Mouse (Mus musculus): ENCODE measurements at regions not wholly inside any gene's neighbourhood (a gene's known extent, or its start where the extent isn't known, plus 50 kb on each side); places are given as distances from the start of the nearest gene placed in this dataset.

DNA sequence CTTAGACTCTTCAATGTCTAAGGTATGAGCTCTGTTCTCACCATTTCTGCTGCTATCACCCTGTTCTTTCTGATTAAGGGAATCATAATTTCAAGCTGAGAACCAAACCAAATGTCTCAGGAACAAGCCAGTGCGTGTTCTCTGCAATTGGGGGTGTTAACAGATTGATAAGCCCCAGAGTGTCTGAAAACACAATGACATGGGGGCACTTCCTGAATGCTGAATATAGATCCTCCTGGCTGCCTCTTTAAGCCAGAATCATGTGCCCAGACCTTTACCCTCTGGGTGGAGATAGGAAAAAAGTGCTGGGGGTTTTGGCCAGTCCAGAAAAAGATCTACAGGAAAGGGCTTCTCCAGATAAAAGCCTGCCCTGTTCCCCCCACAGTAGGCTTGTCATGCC is 84.0 kb downstream of the Mtx3 start:
- no peak overlapping the region for H3K4me2 ChIP-seq (replicated peaks; ENCODE audit: low read depth, low read length)
- WGBS: 69% methylated on average over 1 of the region's 1 CpGs
- H3K27ac ChIP-seq (ENCODE audit: low read length): no peak overlapping the region
- no peak overlapping the region for H3K9ac ChIP-seq (replicated peaks; ENCODE audit: low read length)
- no peak for ATAC-seq (ENCODE audit: low FRiP score, low TSS enrichment)
- no peaks in the 10 kb centered on the region for H3K4me1 ChIP-seq (ENCODE audit: insufficient read depth, low read length)
- no peaks in the 10 kb centered on the region for H3K36me3 ChIP-seq (ENCODE audit: insufficient read depth, low read length)
- no peak overlapping the region for H3K4me3 ChIP-seq (ENCODE audit: low read length)
- no peaks in the 10 kb centered on the region for H3K27me3 ChIP-seq (ENCODE audit: insufficient read depth, low read length)
- peaks cover 3% of the 10 kb centered on the region; the same call in 1 of the 2 replicates for H3K9me3 ChIP-seq (ENCODE audit: low read length)

DNA sequence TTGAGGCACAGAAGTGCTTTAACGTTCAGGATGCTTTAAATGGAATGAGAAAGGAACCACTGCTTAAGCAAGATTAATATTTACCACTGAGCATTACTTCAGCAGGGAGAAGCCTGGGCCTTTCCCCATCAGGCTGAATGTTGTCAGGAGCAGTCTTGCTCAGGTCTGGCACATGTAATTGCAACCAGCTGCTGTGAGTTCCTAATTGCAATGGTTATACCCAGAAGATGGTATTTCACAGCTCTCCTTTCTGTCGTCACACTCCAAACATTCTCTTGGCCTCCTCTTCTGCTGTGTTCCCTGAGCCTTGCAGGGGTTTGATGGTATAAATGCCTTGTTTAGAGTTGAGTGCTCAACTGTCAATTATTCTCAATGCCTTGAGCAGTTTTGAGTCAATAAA is 87.1 kb downstream of the Mtx3 start:
- H3K9ac ChIP-seq (replicated peaks; ENCODE audit: low read length): no peak overlapping the region
- H3K4me1 ChIP-seq (ENCODE audit: insufficient read depth, low read length): no peaks in the 10 kb centered on the region
- H3K9me3 ChIP-seq (ENCODE audit: low read length): peaks cover 3% of the 10 kb centered on the region; the same call in 1 of the 2 replicates
- no peak overlapping the region for H3K4me2 ChIP-seq (replicated peaks; ENCODE audit: low read depth, low read length)
- 64% methylated on average over 2 of the region's 2 CpGs for WGBS
- no peak for ATAC-seq (ENCODE audit: low FRiP score, low TSS enrichment)
- H3K27ac ChIP-seq (ENCODE audit: low read length): no peak overlapping the region
- H3K4me3 ChIP-seq (ENCODE audit: low read length): no peak overlapping the region
- H3K27me3 ChIP-seq (ENCODE audit: insufficient read depth, low read length): no peaks in the 10 kb centered on the region
- H3K36me3 ChIP-seq (ENCODE audit: insufficient read depth, low read length): no peaks in the 10 kb centered on the region

DNA sequence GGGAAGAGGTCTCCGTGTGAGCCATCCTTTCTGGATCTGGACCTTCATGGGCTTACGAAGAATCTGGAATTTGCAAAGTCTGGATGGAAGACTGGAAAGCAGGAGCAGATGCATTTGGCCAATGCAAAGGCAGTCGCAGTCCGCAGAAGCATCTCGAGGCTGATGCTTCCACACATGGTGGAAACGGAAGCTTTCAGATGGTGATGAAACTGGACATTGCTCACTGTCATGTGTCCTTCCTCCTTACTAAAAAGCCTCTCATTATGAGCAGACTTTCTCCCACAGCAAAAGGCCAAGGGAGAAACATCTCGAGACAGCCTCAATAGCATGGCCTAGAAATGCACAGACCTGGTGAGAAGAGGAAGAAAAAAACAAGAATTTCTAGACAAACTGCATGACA is 94.5 kb downstream of the Mtx3 start:
- Histone ChIP-seq H3K9ac (replicated peaks; ENCODE audit: low read length) (no peak overlapping the region), H3K4me2 (replicated peaks; ENCODE audit: low read depth, low read length) (no peak overlapping the region), H3K36me3 (ENCODE audit: insufficient read depth, low read length) (no peaks in the 10 kb centered on the region), H3K4me1 (ENCODE audit: insufficient read depth, low read length) (no peaks in the 10 kb centered on the region), H3K27me3 (ENCODE audit: insufficient read depth, low read length) (no peaks in the 10 kb centered on the region), H3K4me3 (ENCODE audit: low read length) (no peak overlapping the region), H3K27ac (ENCODE audit: low read length) (no peak overlapping the region), H3K9me3 (ENCODE audit: low read length) (no peaks in the 10 kb centered on the region)
- 92% methylated on average over 7 of the region's 7 CpGs for WGBS
- no peak for ATAC-seq (ENCODE audit: low FRiP score, low TSS enrichment)

DNA sequence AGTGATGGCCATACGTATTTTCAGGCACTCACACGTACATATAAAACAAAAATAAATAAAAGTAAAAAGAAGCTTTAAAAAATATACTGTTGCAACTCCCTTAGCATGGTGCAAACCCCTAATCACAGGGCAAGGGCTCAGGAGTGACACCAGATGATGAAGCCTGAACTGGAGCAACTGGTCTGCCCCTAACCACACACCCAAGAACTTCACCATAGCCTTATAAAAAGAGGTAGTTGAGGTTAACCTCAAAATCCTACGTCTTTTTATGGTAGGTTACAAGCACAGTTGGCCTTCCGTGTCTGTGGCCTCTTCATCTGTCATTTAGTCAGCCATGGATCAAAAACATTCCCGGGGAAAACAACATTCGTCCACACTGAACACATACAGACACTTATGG is 96.0 kb downstream of the Mtx3 start:
- WGBS: 83% methylated on average over 6 of the region's 6 CpGs

DNA sequence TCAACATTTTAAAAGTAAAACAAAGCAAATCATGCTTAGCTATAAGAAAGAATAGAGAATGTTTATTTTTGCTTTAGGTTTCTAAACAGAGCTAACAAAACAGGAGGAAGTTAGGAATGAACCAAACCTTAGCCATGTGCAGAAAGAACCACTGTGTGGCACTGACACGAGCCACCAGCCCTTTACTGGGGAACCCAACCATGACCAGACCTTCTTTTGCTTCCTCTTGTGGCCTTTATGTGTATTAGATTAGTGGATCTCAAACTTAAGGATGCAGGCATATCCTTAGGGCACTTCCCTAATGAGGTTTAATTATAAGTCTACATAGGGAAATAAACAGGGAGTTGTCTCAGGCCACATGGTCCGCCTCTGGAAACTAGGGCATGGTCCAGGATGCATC is 104.0 kb downstream of the Mtx3 start:
- H3K4me3 ChIP-seq (ENCODE audit: low read length): no peak overlapping the region
- H3K36me3 ChIP-seq (ENCODE audit: insufficient read depth, low read length): no peaks in the 10 kb centered on the region
- H3K4me1 ChIP-seq (ENCODE audit: insufficient read depth, low read length): no peaks in the 10 kb centered on the region
- H3K27ac ChIP-seq (ENCODE audit: low read length): no peak overlapping the region
- H3K9ac ChIP-seq (replicated peaks; ENCODE audit: low read length): no peak overlapping the region
- H3K9me3 ChIP-seq (ENCODE audit: low read length): no peaks in the 10 kb centered on the region
- H3K27me3 ChIP-seq (ENCODE audit: insufficient read depth, low read length): no peaks in the 10 kb centered on the region
- H3K4me2 ChIP-seq (replicated peaks; ENCODE audit: low read depth, low read length): no peak overlapping the region
- ATAC-seq (ENCODE audit: low FRiP score, low TSS enrichment): no peak
- WGBS: 77% methylated on average over 2 of the region's 2 CpGs

More for the DNA sequence above, 96.0 kb downstream of the Mtx3 start:
- ATAC-seq (ENCODE audit: low FRiP score, low TSS enrichment): no peak
- Histone ChIP-seq H3K4me2 (replicated peaks; ENCODE audit: low read depth, low read length) (no peak overlapping the region), H3K36me3 (ENCODE audit: insufficient read depth, low read length) (no peaks in the 10 kb centered on the region), H3K27ac (ENCODE audit: low read length) (no peak overlapping the region), H3K4me3 (ENCODE audit: low read length) (no peak overlapping the region), H3K4me1 (ENCODE audit: insufficient read depth, low read length) (no peaks in the 10 kb centered on the region), H3K27me3 (ENCODE audit: insufficient read depth, low read length) (no peaks in the 10 kb centered on the region), H3K9ac (replicated peaks; ENCODE audit: low read length) (no peak overlapping the region), H3K9me3 (ENCODE audit: low read length) (no peaks in the 10 kb centered on the region)

DNA sequence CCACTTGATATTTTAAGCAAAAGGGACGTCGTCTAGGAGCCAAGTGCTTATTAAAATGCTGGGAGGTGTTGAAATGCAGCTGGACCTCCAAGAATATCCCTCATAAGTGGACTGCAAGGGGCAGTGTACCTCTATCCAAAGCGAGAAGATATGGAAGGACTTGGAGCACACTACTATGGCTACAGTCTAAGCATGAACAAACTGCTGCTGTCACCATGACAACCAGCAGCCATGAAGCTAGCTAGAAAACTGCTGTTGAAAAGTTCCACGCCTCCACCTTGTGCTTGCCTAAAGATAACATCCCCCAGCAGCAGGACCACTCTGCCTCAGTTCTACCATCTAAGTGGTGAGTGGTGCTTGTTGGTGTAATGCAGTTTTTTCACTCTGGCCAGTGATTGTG is 115.5 kb downstream of the Mtx3 start:
- 68% methylated on average over 4 of the region's 4 CpGs for WGBS

DNA sequence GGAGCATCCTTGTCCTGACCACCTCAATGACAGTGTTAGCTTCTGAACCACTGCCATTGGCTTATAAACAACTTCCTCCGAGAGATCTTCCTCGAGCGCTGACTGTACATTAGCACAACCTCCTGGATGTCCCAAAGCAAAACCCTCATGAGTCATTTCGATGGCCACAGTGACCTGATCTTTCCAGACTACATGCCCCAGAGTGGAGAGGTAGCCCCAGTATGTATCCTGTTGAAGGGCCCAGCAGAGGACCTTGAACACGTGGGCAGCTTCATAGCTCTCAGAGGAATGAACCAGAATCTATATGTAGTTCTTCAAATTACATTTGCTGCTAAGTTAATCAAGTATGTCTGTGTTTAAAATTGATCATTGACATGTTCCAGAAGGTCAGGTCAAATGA is 118.1 kb downstream of the Mtx3 start:
- Histone ChIP-seq H3K9ac (replicated peaks; ENCODE audit: low read length) (no peak overlapping the region), H3K4me3 (ENCODE audit: low read length) (no peak overlapping the region), H3K27me3 (ENCODE audit: insufficient read depth, low read length) (no peaks in the 10 kb centered on the region), H3K4me1 (ENCODE audit: insufficient read depth, low read length) (no peaks in the 10 kb centered on the region), H3K27ac (ENCODE audit: low read length) (no peak overlapping the region), H3K36me3 (ENCODE audit: insufficient read depth, low read length) (no peaks in the 10 kb centered on the region), H3K4me2 (replicated peaks; ENCODE audit: low read depth, low read length) (no peak overlapping the region), H3K9me3 (ENCODE audit: low read length) (no peaks in the 10 kb centered on the region)
- WGBS: 83% methylated on average over 5 of the region's 5 CpGs
- no peak for ATAC-seq (ENCODE audit: low FRiP score, low TSS enrichment)

More for the DNA sequence above, 115.5 kb downstream of the Mtx3 start:
- no peaks in the 10 kb centered on the region for H3K36me3 ChIP-seq (ENCODE audit: insufficient read depth, low read length)
- H3K4me1 ChIP-seq (ENCODE audit: insufficient read depth, low read length): no peaks in the 10 kb centered on the region
- H3K4me2 ChIP-seq (replicated peaks; ENCODE audit: low read depth, low read length): no peak overlapping the region
- H3K9me3 ChIP-seq (ENCODE audit: low read length): no peaks in the 10 kb centered on the region
- H3K27ac ChIP-seq (ENCODE audit: low read length): no peak overlapping the region
- H3K4me3 ChIP-seq (ENCODE audit: low read length): no peak overlapping the region
- H3K27me3 ChIP-seq (ENCODE audit: insufficient read depth, low read length): no peaks in the 10 kb centered on the region
- H3K9ac ChIP-seq (replicated peaks; ENCODE audit: low read length): no peak overlapping the region
- no peak for ATAC-seq (ENCODE audit: low FRiP score, low TSS enrichment)

DNA sequence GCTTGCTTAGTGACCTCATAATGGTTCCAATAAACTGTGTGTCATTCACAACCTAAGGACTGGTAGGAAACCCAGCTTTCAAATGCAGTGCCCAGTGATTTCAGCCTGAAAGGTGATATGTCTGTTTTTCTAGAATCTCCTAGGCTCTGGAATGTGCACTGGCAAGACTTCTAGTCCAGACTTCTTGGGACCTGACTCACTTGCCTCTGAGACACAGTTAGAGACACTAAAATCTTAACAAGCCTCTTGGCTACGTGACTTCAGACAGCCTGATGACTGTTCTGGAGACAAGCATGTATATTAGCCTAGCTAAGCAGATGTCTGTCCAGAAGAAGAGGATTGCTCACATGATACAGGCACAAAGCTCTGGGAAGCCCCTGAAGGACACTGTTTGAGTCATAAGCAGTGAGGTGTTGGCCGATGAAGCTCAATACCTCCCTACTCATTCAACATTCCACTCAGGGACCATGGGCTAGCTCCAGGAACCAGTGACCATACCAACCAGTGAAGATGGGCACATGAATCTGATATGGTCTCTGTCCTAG is 118.9 kb downstream of the Mtx3 start:
- no peaks in the 10 kb centered on the region for H3K4me1 ChIP-seq (ENCODE audit: insufficient read depth, low read length)
- H3K4me3 ChIP-seq (ENCODE audit: low read length): no peak overlapping the region
- no peak overlapping the region for H3K27ac ChIP-seq (ENCODE audit: low read length)
- H3K27me3 ChIP-seq (ENCODE audit: insufficient read depth, low read length): no peaks in the 10 kb centered on the region
- no peak for ATAC-seq (ENCODE audit: low FRiP score, low TSS enrichment)
- 86% methylated on average over 2 of the region's 2 CpGs for WGBS
- H3K36me3 ChIP-seq (ENCODE audit: insufficient read depth, low read length): no peaks in the 10 kb centered on the region
- no peaks in the 10 kb centered on the region for H3K9me3 ChIP-seq (ENCODE audit: low read length)
- H3K4me2 ChIP-seq (replicated peaks; ENCODE audit: low read depth, low read length): no peak overlapping the region
- H3K9ac ChIP-seq (replicated peaks; ENCODE audit: low read length): no peak overlapping the region

DNA sequence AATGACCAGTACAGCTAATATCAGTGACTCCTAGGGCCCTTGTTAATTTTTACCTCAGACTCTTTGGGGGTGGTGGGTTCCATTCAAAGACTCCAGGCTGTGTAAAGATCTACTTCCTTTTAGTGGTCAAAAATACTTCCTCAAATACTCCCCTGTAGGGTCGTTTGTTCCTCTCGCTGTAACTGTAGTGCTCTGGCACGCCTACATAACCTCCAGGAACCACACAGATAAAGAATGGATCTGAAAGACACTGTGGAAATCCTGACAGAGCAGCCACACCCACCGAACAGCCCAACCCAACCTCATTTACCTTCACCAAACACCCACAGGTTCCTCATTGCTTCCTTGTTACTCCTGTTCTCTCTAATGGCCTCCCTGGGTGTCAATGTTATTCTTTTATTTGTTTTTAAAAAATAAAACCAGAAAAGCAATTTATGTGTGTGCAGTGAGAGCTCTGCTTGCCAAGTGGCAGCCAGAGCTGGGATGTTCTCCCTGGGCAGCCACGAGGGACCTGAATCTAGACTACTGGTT is 119.7 kb downstream of the Mtx3 start:
- Histone ChIP-seq H3K36me3 (ENCODE audit: insufficient read depth, low read length) (no peaks in the 10 kb centered on the region), H3K4me1 (ENCODE audit: insufficient read depth, low read length) (no peaks in the 10 kb centered on the region), H3K9me3 (ENCODE audit: low read length) (no peaks in the 10 kb centered on the region), H3K27ac (ENCODE audit: low read length) (no peak overlapping the region), H3K9ac (replicated peaks; ENCODE audit: low read length) (no peak overlapping the region), H3K4me2 (replicated peaks; ENCODE audit: low read depth, low read length) (no peak overlapping the region), H3K27me3 (ENCODE audit: insufficient read depth, low read length) (no peaks in the 10 kb centered on the region), H3K4me3 (ENCODE audit: low read length) (no peak overlapping the region)
- WGBS: 70% methylated on average over 5 of the region's 5 CpGs
- ATAC-seq (ENCODE audit: low FRiP score, low TSS enrichment): no peak

DNA sequence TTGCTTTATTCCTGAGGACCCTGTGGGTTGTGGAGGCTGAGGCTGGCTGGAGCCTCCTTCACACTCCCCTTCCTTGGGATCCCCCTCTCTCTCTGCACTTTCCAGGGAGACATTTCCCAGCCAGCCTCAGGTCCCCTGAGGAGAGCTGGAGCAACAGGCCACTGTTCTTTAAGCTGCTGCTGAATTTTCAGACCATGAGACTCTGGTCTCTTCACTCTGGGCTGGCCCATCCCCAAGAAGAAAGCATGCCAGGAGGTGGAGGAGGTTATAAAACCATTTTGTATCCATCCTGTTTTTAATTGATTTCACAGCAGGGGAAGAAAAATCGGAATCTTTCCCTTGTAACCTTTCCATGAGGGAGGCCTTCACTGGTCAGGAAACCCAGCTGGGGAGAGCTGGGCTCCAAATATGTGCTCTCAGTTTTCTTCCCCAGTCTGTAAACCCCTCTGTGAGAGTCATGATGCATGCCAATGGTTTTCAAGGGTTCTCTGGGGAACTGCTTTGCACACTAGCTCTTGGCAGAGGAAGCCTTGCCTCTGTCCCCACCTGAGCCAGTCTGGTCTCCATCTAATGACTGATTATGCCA is 122.6 kb downstream of the Mtx3 start:
- H3K27ac ChIP-seq (ENCODE audit: low read length): no peak overlapping the region
- no peak overlapping the region for H3K4me3 ChIP-seq (ENCODE audit: low read length)
- H3K9me3 ChIP-seq (ENCODE audit: low read length): no peaks in the 10 kb centered on the region
- H3K4me1 ChIP-seq (ENCODE audit: insufficient read depth, low read length): no peaks in the 10 kb centered on the region
- no peak for ATAC-seq (ENCODE audit: low FRiP score, low TSS enrichment)
- no peak overlapping the region for H3K9ac ChIP-seq (replicated peaks; ENCODE audit: low read length)
- H3K27me3 ChIP-seq (ENCODE audit: insufficient read depth, low read length): no peaks in the 10 kb centered on the region
- no peak overlapping the region for H3K4me2 ChIP-seq (replicated peaks; ENCODE audit: low read depth, low read length)
- WGBS: 31% methylated on average over 1 of the region's 1 CpGs
- no peaks in the 10 kb centered on the region for H3K36me3 ChIP-seq (ENCODE audit: insufficient read depth, low read length)

All from kidney, embryonic 16.5 days (tissue).